Mouse (Mus musculus) G1E (cell line): ENCODE results near the gene Fsd1l.

Experiments
- CTCF ChIP-seq: IDR thresholded peaks from 2 replicates; pipeline ENCODE4 v1.5.1; 2012; ENCODE audit warnings: low read depth, low read length, inconsistent platforms, mixed read lengths
- GATA2 ChIP-seq: IDR thresholded peaks from 2 replicates; pipeline ENCODE4 v1.6.1; 2012; ENCODE audit warnings: low read depth, low read length, inconsistent platforms, borderline replicate concordance
- TAL1 ChIP-seq: conservative IDR thresholded peaks from 2 replicates; pipeline ENCODE4 v1.6.1; 2012; ENCODE audit warnings: low read depth, low read length, inconsistent platforms, mixed read lengths

DNA sequence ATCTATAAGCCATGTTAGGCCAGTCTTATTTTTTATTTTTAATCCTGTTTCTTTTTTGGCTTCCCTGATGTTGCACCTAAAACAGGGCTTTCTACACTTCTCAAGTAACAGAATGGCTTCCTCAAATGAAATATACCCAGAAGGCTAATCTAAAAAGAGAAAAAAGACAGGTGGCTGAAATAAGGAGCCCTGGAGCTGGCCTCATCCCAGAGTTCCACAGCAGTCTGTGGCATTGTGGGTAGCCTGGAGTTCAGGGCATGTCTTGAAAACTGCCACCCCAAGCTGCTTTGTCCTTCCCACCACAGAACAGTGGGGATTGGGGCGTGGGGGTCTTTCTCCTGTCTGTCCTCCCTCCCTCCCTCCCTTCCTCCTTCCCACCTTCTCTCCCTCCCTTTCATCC is 60.1 kb downstream of the Fsd1l start:
- no peak for TF ChIP-seq CTCF
- TF ChIP-seq TAL1 = no peak
- TF ChIP-seq GATA2 = no peak
